Mouse (Mus musculus) left cerebral cortex, adult 9 months (tissue): Measurements from ENCODE around the gene Fam53b.
A peak's percentile ranks its signal among the peaks of the same experiment; 100 is the strongest.

Experiments
- DNase-seq, 2 experiments: peaks; one replicate each; pipeline ENCODE4 v3.0.0; 2022; ENCODE audit warnings: low spot score in 2 of 2

Fam53b gene

DNA sequence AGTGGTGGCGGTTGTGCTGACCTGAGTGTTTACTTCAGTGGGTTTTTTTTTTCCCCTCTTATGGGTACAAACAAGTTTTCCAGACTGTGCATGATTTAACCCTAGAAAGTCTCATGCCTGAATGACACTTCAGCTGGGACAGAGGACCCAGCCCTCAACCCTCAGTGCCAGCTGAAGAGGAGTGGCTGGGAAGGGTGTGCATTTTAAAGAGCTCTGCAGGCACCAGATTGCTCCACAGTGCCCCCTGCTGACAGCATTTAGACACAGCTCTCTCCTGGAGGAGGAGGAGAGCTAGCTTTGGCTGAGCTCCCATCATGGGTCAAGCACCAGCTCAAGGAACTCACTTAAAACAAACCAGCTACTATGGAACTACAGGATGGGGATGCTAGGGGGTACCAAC lies 2.8 kb downstream of the Fam53b start:
- DNase-seq, result peak; percentile 69 to 94

DNA sequence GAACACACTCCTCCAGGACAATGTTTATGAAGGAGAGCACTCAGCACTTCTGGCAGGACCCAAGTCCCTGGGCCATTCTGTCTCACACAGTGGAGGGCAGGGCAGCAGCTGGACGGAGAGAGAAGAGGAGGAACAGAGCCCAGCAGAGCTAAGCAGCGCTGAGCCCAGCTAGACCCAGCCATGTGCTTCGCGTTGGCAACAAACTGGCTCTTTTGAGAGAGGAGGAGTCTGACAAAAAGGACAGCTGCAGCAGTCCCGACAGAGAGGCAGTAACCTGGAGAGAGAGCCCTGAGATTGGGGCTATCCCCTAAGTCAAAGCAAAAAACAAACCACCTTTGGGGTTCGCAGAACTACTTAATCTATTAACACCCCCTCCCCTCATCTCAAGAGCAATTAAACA lies 3.3 kb downstream of the Fam53b start:
- DNase-seq, result peak in 1 of 2 experiments; percentile 78

DNA sequence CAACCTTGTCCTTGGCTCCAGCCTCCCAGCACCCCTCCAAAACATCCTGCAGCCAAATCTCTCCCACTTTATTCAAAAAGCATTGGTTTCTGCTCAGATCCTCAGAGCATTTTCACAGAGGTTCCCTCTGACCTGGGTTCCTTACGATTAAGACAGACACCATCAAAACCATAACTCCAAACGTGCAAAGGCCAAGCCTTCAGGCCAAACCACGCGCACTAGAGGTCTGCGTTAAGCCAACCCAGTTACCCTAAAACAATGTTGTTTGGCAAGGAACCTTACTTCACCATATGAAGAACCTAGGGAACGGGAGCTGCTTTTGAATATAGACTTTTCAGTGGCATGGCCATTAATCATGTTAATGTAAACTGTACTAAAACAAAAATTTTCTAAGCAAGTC lies 4.0 kb downstream of the Fam53b start:
- DNase-seq, result no peak

DNA sequence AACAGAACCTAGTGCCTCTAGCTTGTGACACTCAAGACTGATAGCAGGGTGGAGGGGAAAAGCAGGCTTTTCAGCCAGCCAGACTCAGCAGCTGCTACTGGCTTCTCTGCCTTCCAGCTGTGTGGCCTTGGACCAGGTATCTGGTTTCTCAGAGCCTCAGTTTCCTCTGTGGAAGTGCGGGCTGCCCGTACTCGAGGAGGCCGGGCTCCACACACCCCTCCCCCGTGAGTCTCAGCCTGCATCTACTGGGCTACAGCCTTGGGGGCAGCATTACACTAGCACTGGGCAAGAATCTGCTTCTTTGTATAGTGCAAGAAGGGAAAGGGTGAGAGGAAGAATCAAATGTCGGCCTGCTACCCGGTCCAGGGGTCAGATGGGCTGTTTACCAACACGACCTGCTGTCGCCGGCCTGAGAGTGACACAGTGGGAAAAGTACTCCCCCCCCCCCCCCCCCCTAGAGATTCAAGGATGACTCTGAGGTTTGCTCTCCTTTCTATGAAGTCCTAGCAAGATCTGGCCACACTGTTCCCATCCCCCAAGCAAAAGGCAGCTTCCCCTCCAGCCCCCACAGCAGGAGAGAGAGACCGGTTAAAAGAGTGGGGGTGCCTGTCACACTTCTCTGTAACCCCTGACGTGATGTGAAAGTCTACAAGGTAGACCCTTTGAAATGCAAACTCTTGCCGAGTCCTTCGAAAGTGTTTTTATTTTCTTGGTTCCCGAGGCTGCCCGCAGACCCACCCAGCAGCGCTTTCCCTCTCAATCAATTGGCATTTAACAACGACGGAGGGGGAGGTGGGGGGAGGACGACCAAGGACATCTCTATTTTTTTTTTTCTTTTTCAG lies 4.6 kb downstream of the Fam53b start:
- no peak for DNase-seq

DNA sequence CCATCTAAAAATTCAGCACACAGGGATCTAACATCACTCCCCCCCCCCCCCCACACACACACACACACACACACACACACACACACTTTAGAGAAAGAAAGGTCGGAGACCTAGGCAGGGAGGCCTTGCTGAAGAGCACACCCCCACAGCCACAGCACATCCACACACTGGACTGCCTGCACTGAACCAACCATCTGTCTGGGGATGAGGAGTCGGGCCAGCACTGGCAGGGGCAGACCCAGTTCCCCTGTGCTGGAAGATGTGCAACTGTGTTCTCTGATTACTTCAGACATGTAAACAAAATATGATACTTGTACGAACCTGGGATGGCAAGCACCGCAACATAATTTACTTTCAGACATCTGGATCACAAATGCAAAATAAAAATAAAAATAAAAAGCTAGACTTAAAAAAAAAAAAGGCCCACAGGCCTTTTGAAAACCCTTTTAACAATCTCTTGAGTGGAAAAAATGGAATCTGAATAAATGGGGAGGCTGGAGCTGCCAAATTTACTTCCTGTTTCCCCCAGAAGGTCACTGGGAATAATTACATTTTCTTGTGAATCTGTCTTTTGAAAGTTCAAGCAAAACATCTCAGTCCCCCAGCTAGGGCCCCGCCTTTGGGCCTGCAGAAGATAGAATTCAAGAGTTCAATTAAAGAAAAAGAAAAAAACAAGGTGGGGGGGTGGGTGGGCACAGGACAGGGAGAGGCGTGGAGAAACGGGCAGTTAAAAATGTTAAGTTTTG lies 5.5 kb downstream of the Fam53b start:
- DNase-seq, result no peak

DNA sequence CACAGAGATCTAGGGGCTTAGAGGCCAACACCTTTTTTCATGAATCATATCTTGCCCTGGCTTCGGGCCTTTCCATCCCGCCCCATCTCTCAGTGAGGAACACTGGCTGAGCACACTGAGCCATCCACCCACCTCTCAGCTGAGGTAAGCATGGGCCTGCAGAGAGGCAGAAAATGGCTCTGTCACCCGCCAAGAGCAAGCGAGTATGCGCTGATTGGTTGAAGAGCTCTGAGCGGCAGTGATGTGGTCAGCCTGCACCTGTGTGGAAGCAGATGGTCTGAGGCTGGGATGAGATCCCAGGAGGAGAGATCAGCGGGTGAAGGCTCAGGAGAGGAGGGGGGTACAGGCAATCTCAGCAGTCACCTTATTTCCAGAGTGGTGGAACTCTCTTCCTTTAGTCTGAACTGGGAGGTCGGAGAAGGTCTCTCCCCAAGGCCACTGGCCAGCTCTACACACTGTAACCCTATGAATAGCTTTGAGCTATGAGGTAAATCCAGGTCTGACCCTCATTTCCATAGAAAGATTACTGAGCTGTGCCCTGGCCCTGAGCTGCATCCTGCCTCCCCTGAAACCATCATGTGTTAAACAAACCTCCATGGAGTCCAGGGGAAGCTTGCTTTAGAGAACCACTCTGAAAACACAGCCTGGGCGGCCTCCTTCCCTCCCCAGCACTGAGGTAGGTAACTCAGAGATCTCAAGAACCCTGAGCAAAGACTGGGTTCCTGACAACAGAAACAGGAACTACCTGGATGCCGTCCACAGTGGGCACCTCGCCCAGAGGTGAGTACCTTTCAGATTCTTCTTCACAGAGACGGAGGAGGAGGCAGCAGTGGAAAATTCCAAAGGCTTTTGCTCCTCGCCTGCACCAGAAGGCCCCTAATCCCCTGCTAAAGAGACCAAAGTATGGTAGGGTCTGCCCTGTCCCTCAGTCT lies 6.5 kb downstream of the Fam53b start:
- peak in 1 of 2 experiments; percentile 72 for DNase-seq

DNA sequence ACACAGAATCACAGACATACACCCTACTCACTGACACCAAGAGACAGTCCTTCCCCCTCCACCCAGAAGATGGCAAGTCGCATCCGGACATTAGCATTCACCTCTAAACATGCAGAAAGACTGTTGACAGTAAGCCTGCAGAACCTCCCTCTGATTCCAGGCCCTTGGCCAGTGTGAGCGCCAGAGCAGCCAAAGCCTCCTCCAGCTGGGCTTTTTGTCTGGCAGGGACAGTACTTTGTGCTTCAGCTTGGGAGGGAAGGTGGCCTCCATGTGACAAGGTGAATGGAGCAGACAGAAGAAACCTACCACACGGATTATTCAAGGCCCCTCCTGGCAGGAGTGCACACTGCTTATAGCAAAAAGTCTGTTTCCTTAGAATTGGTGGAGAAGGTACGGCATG lies 7.4 kb downstream of the Fam53b start:
- DNase-seq, result no peak

DNA sequence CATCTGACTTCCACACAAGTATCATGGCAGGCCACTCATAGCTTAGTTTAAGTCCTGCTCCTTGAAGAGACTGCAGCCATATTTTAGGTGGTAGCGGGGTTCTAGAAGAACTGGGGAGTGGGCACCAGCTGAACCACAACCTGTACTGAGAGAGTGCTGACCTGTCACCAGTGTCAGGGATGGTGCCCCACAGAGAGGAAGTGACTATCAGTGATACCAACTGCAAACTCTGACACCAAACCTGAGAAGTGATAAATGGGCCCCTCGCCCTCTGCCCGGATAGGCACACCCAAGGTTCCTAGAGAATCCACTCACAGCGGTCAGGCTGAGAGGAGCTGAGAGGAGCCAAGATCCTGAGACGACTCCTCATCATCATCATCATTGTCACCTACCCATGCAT lies 8.7 kb downstream of the Fam53b start:
- no peak for DNase-seq

DNA sequence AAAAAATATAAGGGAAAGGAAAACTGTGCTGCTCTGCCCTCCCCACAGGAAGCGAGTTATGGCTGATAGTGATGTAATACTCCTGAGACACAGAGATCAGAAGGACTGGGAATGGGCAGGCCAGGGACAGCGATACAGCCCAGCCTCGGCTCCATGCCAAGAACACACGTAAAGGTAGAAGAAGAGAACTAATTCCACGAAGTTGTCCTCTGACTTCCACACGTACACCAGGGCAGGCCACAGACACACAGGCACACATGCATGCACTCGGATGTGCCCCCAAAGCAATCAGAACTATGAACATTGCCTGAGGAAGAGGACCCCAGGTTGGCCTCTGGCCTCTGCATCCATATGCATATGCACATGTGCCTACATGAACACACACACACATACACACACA lies 9.2 kb downstream of the Fam53b start:
- DNase-seq, result peak in 1 of 2 experiments; percentile 1

DNA sequence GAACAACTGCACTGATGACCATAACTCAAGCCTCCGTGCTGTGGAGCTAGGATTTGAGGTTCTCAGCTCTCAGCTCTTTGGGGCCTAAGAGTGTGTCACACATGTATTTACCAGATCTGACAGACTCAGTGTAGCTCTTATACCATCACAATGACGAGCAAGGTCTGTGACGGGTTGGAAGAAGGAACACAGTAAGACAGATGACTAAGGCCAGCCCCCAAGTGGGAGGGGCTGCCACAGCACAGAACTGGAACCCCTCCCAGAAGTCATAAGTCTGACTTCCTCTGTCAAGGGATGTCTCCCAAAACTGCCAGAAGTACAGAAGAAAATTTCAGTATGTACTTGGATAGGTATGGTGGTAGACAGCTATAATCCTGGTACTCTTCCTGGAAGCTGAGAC lies 9.7 kb downstream of the Fam53b start:
- DNase-seq, result no peak

DNA sequence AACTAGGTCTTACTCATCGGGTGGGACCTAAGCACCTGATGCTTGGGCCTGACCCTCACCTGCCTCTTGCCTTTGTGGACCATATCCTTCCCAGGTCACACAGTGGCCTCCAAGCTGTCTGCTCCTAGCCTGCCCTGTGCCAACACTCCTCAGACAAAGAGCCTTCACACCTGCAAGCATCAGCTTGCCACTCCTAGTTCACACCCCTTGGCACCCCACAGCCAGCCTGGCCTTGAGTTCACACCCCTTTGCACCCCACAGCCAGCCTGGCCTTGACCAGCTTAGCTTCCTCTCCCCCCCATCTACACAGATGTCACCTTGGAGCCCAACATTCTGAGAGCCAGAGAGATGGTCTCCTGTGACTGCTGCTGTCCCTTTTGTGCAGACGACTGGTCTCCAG lies 10.3 kb downstream of the Fam53b start:
- no peak for DNase-seq

DNA sequence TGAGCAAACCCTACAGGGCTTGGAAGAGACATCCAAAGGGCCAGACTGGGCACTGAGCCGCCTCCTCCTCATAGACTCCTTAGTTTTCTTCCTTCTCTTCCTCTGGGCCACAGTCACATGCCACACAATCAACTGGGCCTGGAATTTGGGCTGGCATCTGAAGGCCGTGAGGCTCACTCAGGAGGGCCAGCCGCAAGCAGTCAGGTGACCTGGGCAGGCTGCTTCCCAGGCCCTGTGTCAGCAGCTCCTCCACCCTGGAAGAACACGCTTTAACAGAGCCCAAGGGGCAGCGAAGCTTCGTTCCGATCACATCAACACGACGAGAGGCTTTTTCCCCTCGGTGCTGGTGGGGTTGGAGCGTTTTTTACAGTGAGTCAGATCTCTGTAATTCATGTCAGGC lies 11.0 kb downstream of the Fam53b start:
- no peak for DNase-seq

DNA sequence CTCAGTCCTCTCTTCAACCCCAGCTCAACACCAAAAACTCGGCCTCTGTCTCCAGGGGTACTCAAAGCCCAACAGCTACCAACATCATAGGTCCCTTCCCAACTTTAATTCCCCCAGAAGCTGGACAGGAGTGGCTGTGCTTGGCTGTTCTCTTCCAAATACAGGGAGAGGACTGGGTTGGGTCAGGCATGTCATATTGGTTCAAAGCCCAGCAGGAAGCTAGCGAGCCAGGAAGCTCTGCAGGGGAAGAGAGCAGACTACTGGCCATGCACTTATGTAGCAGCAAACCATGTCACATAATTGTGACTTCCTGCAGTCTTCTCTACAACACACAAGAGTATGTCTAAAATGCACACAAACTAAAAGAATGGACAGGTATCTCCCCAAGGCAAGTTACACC lies 11.6 kb downstream of the Fam53b start:
- DNase-seq, result peak in 1 of 2 experiments; percentile 1

DNA sequence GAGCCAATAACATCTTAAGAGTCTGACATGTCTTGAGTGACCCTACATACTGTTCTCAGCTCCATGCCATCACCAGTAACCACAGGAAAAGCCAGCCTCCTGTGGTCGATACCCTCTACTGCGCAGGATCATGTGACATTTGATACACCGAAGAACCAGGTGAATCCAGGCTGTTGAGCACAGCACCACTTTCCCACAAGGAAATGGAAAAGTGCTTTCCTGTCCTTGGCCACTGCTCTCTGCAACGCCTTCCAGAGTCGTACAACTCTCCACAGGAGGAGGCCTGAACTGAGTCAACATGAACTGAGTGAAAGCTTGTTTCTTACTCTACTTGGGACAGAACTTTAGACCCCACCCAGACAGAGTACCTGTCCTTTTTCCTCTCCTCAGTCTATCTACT lies 12.2 kb downstream of the Fam53b start:
- DNase-seq, result no peak

DNA sequence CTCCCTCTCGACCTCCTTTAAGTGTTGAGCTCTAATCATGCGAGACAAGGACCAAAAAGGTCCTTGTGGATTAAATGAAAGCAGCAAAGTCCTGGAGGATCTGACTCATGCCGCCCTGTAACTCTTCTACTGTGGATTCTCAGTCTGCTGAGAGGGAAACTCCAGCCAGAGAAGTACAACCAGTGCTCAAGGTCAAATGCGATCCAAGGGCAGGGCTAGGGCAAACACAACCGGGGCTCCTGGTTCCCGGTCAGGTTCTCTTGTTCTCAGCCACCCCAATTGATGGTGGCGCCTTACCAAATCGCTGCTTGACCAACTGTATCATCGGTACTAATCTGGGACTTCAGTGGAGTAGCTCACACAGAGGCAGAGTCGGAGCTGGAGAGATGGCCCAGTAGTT lies 12.8 kb downstream of the Fam53b start:
- peak in 1 of 2 experiments; percentile 2 for DNase-seq

DNA sequence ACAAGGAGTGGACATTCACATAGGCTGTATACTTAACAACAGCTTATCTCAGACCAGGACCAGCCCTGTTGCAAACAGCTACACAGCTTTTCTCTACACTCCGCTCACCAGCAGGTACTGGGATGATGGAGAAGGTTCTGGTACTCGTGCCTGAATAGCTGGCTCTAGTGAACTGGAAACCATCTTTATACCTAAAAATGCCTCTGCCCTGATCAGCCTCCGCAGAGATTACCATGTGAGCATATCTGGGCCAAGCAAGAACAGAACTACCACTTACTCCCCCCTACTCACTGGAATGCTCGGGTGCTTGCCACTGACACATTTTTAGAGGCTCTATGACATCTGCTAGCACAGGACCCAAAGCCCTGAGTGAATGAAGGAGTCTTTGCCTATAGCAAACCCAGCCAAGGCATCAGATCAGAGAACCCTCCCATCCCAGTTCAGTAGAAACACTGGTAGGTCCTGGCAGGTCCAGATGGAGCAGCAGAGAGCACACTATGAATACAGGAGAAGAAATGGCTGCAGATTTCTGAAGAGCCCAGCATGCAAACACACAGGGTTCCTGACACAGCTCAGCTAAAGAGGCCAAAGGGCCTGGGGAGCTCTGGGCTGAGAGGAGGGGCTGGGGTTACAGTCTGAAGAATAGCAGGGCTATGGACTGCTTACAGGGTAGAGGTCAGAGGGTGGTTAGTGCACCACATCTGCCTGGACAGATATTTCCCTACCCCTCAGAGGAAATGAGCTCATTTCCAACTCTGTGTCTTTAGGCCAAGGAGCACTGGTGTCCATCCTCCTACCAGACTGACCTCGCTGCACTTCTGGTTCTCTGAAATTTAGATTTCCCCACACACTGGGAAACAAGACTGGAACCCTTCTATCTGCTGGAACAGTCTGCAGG lies 14.3 kb downstream of the Fam53b start:
- no peak for DNase-seq

DNA sequence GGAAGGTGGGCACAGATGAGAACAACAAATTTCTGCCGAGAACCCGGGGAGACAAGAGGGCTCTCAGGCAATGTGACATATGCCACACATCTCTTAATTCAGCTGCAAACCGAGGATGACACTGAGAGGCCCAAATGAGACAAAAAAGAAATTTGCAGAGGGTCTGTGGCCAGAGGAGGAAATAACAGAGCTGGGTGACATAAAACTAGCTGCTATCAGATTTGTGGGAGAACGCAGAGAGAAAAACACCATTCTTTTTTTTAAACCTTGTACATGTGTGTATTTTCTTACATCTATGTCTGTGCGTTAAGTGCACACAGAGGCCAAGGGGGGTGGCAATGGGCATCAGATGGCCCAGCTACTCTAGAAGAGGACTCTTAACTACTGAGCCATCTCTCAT lies 18.5 kb downstream of the Fam53b start:
- DNase-seq, result no peak

DNA sequence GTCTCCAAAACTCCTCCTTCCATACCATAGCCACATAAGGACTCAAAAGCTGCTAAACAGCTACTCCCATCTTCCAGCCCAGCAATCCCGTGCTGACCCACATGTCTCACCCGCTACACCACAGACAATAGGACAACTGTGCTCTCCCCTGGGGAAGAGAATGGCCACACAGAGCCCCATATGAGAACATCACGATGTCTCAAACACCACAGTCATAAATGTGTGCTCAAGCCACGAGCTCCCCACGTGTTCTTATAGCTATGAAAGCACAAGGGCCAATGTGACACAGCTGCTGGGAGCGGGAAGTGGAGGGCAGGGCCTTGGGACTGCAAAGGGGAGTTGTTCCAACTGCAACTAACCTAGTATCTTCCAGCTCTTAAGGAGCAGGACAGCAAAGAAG lies 20.2 kb downstream of the Fam53b start:
- DNase-seq, result peak in 1 of 2 experiments; percentile 58

DNA sequence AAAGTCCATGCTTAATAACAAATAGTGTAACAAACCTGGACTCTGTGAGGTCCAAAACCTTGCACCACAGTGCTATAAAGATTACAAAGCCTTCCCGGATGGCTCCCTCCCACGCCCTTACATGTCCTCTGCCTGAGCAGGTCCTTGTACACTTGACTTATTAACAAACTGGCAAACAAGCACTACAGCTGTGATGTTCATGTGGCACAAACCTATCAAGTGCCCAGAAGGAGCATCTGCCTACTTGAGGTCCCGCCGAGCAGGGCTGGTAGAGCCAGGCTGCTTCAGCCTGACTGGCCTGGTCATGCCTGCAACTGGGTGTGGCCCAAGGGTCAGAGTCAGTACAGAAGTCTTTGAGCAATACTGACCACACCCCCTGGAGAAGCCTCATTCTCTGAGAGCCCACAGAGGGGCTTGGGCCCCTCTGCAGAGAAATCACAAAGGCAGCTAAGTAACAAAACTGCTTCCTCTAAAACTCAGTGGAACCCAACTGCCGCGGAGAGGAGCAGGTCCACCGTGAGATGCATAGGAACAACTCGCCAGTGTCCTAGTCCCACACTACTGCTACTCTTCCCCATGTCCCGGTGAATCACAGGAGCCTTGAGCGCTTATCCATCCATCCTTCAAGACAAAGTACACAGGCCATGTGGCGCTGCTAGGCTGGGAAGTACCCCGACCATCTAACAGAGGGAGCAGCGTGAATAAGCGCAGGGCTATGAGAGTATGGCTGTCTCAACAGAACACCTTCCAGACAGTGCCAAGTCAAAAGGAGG lies 23.1 kb downstream of the Fam53b start:
- DNase-seq, result no peak

DNA sequence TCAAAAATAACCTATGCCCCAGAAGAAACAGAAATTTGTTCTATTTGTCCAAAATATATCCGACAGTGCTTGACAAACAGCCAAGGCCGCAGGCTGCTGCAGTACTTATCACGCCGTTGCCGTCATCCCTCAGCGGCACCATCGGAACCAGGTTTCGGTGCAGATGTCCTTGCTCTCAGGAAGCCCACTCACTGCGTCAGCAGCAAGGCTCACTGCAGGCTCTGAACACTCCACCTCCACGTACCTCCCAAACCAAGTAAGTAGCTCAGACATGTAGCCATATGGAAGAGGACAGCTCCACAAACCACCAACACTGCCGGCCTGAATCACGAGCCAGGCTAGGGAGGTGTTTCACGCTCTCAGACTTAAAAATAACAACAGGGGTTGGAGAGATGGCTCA lies 24.9 kb downstream of the Fam53b start:
- peak; percentile 82 to 92 for DNase-seq
